Mouse (Mus musculus) kidney, postnatal 0 days (tissue): ENCODE results near the gene Tspan18. TPM values are rescaled to one million over a fixed set of nuclear protein-coding genes. Genes with fewer than 3 reads are reported as not detected.

Experiments
- ATAC-seq: fragments of 200-750 bp; cut with Nextera tagmentation; replicated peaks from 2 replicates; pipeline ENCODE4 v1.8.0; 2017; ENCODE audit warnings: low read depth, moderate number of reproducible peaks, moderate TSS enrichment, moderate library complexity; ENCODE audit not compliant: low FRiP score
- DNase-seq: peaks from one replicate; pipeline ENCODE4 v3.0.0-alpha.2; 2016; ENCODE audit warnings: low spot score
- H3K27ac ChIP-seq: fragments of 300-500 bp; sonication (generic); 2 replicates; pipeline ENCODE4 v1.5.1; 2014; ENCODE audit warnings: mild to moderate bottlenecking
- H3K27me3 ChIP-seq: fragments of 300-500 bp; sonication (generic); 2 replicates; pipeline ENCODE4 v1.6.1; 2014; ENCODE audit warnings: low read length, mixed read lengths; ENCODE audit not compliant: insufficient read depth
- H3K36me3 ChIP-seq: fragments of 300-500 bp; sonication (generic); 2 replicates; pipeline ENCODE4 v1.6.1; 2014; ENCODE audit warnings: low read length, mixed read lengths; ENCODE audit not compliant: insufficient read depth
- H3K4me1 ChIP-seq: fragments of 300-500 bp; sonication (generic); replicated peaks from 2 replicates; pipeline ENCODE4 v1.6.1; 2014; ENCODE audit warnings: antibody characterized with exemption, low read length, mixed read lengths; ENCODE audit not compliant: insufficient read depth
- H3K4me2 ChIP-seq: fragments of 300-500 bp; sonication (generic); 2 replicates; pipeline ENCODE4 v1.6.1; 2014; ENCODE audit warnings: mild to moderate bottlenecking, low read length, moderate library complexity, mixed read lengths
- H3K4me3 ChIP-seq: fragments of 300-500 bp; sonication (generic); replicated peaks from 2 replicates; pipeline ENCODE4 v1.5.1; 2014; ENCODE audit warnings: low read depth, low read length
- H3K9ac ChIP-seq: fragments of 300-500 bp; sonication (generic); 2 replicates; pipeline ENCODE4 v1.6.1; 2014; ENCODE audit warnings: low read depth, low read length
- H3K9me3 ChIP-seq: fragments of 300-500 bp; sonication (generic); replicated peaks from 2 replicates; pipeline ENCODE4 v1.6.1; 2016; ENCODE audit warnings: low read length, inconsistent platforms, mixed read lengths
- CTCF ChIP-seq: IDR thresholded peaks from 2 replicates; pipeline ENCODE4 v1.5.1; 2016; ENCODE audit warnings: antibody characterized with exemption, low read depth, mild to moderate bottlenecking, moderate library complexity
- WGBS: fragments of 180-500 bp; shearing (Covaris S2); extraction: QIAGEN DNeasy Blood & Tissue Kit; methylation state at CpG from one replicate; pipeline ENCODE4 v1.1.7; 2014; 5-methylcytosine and 5-hydroxymethylcytosine counted together
- polyA plus RNA-seq: library from polyadenylated mRNA; unstranded; fragments of >200 nt; fragmentation: Nextera tagmentation; extraction: Ambion mirVana; gene quantifications from 2 replicates; pipeline ENCODE4 v1.2.1, GENCODE M21; 2015

Tspan18 gene
- polyA plus RNA-seq, 1 experiment from 2014 or later = 29.2 TPM

- no peak for TF ChIP-seq CTCF
- H3K36me3 ChIP-seq = 0 out of 2 replicates have a peak, but pooled peaks cover 4% of the 10 kb centered on the region
- H3K27me3 ChIP-seq = no peaks in the 10 kb centered on the region
- DNase-seq (no peak), ATAC-seq (no peak)
- H3K9ac ChIP-seq = no peak overlapping the region
- H3K4me1 ChIP-seq = peaks cover 10% of the 10 kb centered on the region
- H3K9me3 ChIP-seq = no peaks in the 10 kb centered on the region
- H3K4me2 ChIP-seq = no peak overlapping the region
- no peak overlapping the region for H3K4me3 ChIP-seq
- no peak overlapping the region for H3K27ac ChIP-seq
- 84% methylated on average over 6 of the region's 6 CpGs for WGBS
Measured at GRCm38 (mm10) chr2:93238864-93239263, 95.4 kb downstream of the Tspan18 start.

DNA sequence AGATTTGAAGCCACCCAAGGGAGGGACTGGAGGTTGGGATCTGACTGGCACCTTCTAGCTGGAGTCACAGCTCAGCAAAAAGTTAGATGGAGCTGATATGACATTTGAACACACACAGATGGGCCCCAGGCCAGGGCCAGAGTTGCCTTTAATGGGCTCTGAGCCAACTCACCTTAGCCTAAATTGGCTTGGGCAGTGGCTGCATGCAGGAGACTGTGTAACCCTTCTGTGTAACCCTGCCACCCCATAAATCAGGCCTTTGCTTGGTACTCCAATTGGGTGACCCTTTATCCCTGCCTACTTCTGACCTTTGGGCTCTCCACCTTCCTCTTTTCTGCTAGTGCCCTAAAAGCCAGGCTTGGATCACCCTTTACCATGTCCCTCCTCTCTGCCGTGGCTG, 97.2 kb downstream of the Tspan18 start:
- Histone ChIP-seq H3K4me1 (peaks cover 10% of the 10 kb centered on the region), H3K27ac (no peak overlapping the region), H3K4me3 (no peak overlapping the region), H3K9me3 (no peaks in the 10 kb centered on the region), H3K9ac (no peak overlapping the region), H3K27me3 (no peaks in the 10 kb centered on the region), H3K36me3 (0 out of 2 replicates have a peak, but pooled peaks cover 4% of the 10 kb centered on the region), H3K4me2 (no peak overlapping the region)
- no peak for TF ChIP-seq CTCF
- ATAC-seq = no peak
- WGBS = 48% methylated on average over 1 of the region's 1 CpGs
- DNase-seq = no peak

GRCm38 (mm10) chr2:93232141-93232540, 102.2 kb downstream of the Tspan18 start:
- no peak overlapping the region for H3K9ac ChIP-seq
- WGBS = 76% methylated on average over 1 of the region's 1 CpGs
- no peak for ATAC-seq
- H3K27ac ChIP-seq = no peak overlapping the region
- no peak overlapping the region for H3K4me2 ChIP-seq
- no peak for DNase-seq
- H3K36me3 ChIP-seq = no peaks in the 10 kb centered on the region
- TF ChIP-seq CTCF = no peak
- H3K9me3 ChIP-seq = no peaks in the 10 kb centered on the region
- H3K4me3 ChIP-seq = no peak overlapping the region
- no peaks in the 10 kb centered on the region for H3K27me3 ChIP-seq
- peaks cover 13% of the 10 kb centered on the region for H3K4me1 ChIP-seq

DNA sequence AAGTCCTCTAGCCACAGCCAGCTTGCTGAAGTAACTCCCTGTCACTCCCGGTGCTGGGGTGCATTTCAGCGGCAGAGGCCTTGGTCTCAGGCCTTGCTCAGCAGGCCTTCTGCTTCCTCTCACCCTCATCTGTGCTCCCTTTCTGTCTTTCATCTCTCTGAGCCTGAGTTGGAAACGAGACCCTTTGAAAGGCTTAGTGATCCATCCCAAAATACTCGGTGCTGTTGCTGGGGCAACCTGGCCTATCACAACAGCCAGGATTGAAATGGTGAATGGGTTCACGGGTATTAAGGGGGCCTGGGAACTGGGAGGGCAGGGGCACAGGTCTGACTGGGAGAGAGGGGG, 105.9 kb downstream of the Tspan18 start:
- Histone ChIP-seq H3K4me3 (no peak overlapping the region), H3K4me1 (peaks cover 20% of the 10 kb centered on the region), H3K9me3 (no peaks in the 10 kb centered on the region), H3K4me2 (no peak overlapping the region), H3K9ac (no peak overlapping the region), H3K27me3 (no peaks in the 10 kb centered on the region), H3K36me3 (no peaks in the 10 kb centered on the region), H3K27ac (peak overlapping the region; percentile 66)
- WGBS = 23% methylated on average over 5 of the region's 5 CpGs
- DNase-seq = no peak
- TF ChIP-seq CTCF = no peak
- ATAC-seq = no peak

DNA sequence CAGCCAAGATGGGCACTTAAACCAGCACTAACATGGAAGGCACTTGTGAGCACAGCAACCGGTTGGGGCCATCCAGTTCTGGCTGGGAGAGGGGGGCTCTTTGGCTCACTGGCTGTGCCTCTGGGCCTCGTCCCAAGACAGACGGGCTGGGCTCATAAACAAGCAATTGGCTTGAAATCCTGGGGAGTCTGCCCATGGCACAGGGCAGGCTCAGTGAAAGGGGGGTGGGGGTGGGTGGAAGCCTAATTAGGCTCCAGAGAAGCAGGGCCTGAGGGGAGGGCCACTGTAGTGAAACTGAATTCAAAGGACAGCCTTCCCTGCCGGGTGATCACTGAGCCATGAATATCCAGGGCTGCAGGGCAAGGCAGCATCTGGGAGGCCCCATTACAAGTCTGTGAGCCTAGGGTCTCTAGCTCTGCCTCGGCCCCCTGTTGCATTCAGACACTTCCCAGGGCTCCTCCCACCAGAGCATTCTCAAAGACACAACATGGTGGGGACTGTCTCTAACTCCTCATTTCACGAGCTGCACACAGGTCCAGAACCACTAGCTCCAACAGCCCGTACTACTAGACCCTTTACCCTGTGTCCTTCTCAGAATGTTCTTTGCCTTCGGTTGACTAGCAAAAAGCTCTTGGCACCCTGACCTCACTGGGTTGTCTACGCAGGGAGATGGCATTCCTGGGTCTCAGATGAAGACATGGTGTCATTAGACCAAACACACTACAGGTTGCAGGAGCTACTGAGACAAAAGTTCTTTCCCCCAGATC, 106.4 kb downstream of the Tspan18 start:
- 31% methylated on average over 9 of the region's 9 CpGs for WGBS
- Histone ChIP-seq H3K9me3 (no peaks in the 10 kb centered on the region), H3K9ac (no peak overlapping the region), H3K27me3 (no peaks in the 10 kb centered on the region), H3K4me3 (no peak overlapping the region), H3K36me3 (no peaks in the 10 kb centered on the region), H3K27ac (peak overlapping the region; percentile 66), H3K4me2 (no peak overlapping the region), H3K4me1 (peaks cover 20% of the 10 kb centered on the region)
- no peak for TF ChIP-seq CTCF
- DNase-seq (peak; percentile 54), ATAC-seq (peak; percentile 35; the same call in 1 of the 2 replicates)

- 9% methylated on average over 20 of the region's 20 CpGs for WGBS
- peak; percentile 78 for ATAC-seq
Measured at GRCm38 (mm10) chr2:93226606-93227595, 107.4 kb downstream of the Tspan18 start.

More at GRCm38 (mm10) chr2:93226606-93227595, 107.4 kb downstream of the Tspan18 start:
- Histone ChIP-seq H3K36me3 (no peaks in the 10 kb centered on the region), H3K4me1 (peaks cover 20% of the 10 kb centered on the region), H3K27me3 (no peaks in the 10 kb centered on the region), H3K9ac (no peak overlapping the region), H3K27ac (peak overlapping the region; percentile 28; the same call in 1 of the 2 replicates), H3K4me3 (no peak overlapping the region), H3K4me2 (no peak overlapping the region), H3K9me3 (no peaks in the 10 kb centered on the region)
- DNase-seq = peak; percentile 95
- peak; percentile 92 for TF ChIP-seq CTCF
